Mouse (Mus musculus) layer of hippocampus, postnatal 10 days (tissue): ENCODE measurements around the gene Trim28. TPM values are rescaled to one million over a fixed set of nuclear protein-coding genes. Genes with fewer than 3 reads are reported as not detected.
A peak's percentile ranks its signal among the peaks of the same experiment; 100 is the strongest.

Experiments
- DNase-seq, 2 experiments: peaks; one replicate each; pipeline ENCODE4 v3.0.0; 2021; ENCODE audit warnings: low spot score in 2 of 2
- total RNA-seq, 2 experiments: library from RNA; stranded (reverse); gene quantifications; 2 replicates each; pipeline ENCODE4 v1.2.3; 2021

Trim28 gene
- total RNA-seq, 2 experiments from 2014 or later: 279 to 301 TPM

DNA sequence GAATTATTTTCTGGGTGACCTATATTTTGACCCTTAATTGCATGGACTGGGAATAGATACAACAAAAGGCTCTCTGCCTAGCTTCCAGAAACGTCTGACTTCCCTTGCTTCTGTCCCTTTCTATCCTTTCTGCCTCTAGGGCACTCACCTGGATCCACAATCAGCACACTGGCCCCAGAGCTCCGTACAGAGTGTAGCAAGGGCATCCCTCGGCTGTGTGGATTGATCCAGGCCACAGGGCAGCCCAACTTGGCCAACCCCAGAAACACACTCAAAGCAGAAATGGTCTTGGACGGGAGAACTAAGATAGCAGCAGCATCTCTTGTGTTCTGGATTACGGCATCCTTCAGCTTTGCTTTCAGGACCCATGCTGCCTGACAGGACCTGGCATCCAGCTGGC is 1.7 kb upstream of the Trim28 start:
- DNase-seq: no peak

DNA sequence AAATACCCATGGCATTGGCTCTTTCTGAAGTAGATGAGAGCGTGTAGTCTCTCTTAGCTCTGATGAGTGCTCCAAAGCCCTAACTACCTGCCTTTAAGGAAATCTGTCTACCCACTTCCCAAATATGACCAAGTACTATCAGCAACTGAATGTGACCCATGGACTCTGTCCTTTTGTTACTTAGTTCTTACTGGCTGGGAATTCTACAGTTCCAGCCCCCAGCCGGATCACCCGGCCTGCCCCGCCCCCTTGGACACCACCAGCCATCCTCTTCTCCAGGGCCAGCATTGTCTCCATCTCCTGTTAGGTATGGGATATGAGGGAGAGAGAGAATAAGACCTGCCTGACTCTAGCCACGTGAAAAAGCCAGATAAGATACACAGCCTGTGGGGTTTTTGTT is 861 bp upstream of the Trim28 start, which contains the start of gene Slc27a5:
Gene Slc27a5 (minus strand): TSS at position 140 of the 400 bp plus-strand sequence.
- no peak for DNase-seq

DNA sequence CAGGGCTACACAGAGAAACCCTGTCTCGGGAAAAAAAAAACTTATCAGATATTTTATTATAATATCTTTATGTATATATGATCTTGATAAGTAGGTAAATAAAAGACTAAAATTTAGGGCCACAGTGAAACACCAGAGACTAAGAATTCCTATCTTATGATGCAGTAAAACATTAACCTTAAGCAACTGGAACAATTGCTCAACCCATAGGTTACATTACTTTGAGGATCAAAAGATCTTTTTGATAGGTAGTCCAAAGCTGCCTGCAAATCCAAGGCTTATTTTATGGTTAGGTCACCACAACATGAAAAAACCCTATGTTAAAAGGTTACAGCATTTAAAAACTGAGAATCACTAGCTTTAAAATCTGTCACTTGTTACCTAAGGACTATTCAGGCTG is 2.7 kb downstream of the Trim28 start:
- no peak for DNase-seq

DNA sequence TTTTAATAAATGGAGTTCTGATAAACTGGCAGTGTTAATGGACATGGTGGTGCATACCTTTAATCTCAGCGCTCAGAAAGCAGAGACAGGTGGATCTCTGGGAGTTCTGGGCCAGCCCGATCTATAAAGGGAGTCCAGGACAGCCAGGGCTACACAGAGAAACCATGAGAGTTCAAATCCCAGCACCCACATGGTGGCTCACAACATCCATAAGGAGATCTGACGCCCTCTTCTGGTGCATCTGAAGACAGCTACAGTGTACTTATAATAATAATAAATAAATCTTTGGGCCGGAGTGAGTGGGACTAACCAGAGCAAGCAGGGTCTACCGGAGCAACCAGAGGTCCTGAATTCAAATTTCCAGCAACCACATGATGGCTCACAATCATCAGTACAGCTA is 4.5 kb downstream of the Trim28 start:
- DNase-seq: no peak

DNA sequence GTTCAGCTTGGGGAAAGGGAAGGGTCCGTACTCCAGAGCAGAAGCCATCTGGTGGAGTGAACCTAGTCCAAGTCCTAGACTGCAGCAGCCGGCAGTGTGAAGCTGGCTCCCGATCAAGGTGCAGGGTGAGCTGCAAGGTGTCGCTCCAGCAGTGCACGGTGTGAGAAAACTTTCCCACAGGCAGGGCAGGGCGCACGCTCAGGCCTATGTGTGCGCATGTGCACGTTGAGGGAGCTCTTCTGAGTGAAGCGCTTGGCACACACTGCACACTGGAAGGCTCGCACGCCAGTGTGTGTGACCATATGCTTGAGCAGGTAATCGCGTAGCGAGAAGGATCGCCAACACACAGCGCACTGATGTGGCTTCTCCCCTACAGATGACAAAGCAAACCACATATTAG is 7.1 kb downstream of the Trim28 start:
- no peak for DNase-seq

DNA sequence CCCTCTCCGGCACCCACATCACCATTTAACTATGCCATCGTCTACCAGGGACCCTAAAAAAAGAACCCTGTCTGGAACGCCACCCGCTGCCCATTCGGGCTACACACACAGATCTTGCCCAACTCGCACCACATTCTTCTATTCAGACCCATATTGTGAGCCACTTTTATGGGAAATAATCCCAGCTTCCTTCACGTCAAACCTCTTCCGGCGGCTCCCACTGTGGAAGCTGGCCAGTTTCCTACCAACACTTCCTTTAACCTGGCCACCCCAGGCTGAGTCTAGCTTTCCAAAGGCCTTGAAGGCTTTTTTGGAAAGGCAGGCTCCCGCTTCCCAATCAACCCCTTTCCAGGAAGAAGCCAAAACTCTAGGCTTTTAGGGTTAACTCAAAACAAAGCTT is 7.6 kb downstream of the Trim28 start:
- DNase-seq: no peak

DNA sequence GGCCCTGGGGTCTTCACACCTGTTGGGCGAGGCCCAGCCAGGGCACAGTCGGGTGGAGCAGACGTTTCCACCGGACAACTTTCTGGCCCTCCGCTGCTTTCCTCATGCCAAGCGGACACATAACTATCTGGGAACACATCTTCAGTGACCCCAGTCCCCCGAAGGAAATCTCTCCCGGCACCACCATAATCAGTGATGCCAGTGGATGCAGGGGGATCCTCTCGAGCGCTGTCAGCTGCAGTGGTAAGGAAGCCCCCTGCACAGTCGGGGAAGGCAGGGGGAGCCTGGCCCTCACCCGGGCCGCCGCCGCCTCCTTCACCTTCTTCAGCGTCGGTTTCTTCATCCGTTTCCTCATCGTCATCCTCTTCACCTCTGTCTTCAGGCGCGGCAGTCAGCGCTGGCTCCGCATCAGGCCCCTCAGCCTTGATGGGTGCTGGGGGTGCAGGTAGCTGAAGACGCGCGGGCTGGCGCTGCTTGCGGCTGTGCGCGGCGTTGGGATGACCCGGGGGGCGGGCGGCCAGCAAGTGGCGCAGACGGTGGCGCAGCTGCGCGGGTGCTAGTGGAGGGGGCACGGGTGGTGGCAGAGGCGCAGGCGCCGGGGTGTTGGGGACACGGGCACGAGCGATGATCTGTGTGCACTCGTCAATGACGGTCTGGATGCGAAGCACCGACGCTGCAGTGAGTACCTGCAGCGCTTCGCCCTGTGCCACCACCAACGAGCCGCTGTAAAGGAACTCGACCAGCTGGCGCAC is 8.6 kb downstream of the Trim28 start:
- peak; percentile 10 to 39 for DNase-seq

DNA sequence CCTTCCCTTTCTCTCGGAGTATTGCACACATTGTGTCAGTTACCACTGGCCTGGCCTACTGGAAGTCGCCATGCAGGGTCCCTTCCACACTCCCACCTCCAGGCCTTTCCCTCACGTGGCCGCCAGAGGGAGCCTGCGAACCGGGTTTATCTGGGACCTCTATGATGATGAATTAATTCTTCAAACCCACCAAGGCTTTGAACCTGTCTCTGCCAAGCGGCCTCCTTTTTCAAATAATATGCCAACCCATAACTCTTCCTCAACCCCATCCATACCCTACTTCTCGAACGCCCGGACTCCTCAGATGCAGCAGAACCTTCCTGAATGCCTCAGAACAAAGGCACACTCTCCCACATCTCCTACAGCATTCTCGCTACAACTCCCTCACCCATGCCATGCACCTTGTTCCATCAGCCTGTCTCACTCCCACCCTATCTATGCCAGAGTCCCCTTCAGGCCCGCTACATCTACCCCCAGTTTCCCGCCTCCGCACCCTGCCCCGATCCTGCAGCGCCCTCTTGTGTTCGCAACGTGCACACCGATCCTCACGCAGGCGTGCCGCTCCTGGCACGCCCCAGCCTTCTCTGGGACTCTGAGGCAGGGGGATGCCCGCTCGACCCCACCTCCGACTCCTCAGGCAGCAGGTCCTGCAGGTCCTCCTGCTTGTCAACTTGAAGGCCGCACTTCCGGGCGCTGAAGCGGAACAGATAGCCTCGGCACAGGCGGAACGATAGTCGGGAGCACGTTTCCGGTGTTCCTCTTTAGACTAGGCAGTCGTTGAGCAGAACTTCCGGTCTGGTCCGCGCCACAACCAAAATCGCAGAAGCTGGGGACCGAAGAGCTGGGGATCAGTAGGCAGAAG is 10.5 kb downstream of the Trim28 start:
- peak; percentile 94 for DNase-seq

DNA sequence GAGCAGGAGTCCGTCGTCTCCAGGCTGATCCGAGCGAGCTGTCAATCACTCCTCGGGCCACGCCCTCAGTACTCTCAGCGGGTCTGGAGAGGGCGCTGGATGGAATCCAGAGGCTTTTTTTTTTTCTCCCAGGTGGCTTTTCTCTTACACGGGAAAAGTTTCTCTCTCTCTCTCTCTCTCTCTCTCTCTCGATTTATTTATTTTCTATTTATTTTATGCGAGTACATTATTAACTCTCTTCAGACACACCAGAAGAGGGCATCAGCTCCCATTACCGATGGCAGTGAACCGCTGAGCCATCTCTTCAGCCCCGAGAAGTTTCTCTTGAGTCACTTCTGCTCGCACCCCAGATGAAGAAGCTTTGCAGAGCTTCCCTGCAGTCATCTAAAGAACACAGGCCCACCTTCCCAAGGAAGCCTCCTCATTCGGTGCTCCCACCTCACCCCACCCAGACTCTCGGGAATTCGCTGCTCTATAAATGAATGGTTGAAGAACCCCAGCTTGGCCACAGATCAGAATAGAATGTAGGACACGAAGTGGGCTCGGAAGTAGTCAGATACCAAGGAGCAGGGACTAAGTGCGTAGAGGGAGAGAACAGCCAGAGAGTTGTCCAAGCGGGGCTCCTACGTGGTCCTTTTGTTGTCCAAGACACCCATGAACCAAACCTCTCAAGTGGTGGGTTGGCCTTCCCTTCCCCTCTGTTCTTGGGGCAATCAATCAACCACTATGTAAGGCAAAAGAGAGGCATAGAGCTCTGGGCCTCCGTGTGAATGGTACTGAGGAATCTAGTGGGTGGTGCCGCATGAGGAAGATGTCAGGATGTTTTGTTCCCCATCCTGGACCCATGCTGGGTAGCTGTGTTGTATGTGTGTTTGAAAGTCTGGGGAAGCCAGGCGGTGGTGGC is 11.3 kb downstream of the Trim28 start, which contains the start of gene Zbtb45:
Gene Zbtb45 (minus strand): TSS at position 30 of the 904 bp plus-strand sequence.
- peak in 1 of 2 experiments; percentile 8 for DNase-seq

DNA sequence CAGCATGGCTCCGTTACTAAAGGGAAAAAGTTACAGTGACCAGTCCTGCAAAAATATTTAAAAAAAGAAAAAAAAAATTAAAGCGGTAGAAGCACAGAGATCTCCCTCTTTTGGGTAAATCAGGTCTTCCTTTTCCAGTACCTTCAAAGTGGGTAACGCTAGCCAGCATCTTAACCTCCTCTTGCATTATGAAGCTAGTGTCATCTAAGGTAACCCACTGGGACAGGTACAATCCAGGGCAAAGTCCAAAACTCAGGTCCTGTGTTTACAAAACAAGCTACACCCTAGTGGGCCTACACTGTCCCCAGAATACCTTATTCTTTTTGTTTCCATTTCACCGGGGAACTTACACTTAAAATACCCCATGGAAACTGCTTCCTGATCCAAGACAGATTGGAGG is 14.8 kb downstream of the Trim28 start:
- DNase-seq: no peak

DNA sequence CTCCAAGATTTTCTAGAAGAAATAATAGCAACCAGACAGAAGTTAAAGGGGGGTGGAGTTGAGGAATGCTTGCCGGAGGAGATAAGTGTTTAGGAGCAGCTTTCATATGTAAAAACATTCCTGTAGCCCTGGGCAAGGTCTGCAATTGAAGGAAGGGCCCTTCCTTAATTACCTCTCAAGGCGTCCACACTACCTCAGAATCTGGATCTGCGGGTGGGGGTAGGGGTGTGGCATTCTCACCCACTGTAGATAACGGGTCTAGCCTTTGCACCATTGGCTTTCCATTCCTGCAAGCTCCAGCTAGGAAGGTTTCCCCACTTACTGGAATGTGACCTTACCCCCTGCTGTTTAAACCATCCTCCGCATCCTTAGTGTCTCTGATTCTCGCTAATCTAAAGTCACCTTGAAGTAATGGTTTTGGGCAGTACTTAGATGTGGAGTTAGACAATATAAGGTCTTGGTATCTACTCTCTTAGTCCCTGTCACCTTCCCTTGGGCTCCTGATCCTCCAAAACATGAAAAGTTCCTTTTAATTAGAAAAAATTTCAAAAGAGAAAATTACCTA is 15.4 kb downstream of the Trim28 start:
- DNase-seq: no peak

DNA sequence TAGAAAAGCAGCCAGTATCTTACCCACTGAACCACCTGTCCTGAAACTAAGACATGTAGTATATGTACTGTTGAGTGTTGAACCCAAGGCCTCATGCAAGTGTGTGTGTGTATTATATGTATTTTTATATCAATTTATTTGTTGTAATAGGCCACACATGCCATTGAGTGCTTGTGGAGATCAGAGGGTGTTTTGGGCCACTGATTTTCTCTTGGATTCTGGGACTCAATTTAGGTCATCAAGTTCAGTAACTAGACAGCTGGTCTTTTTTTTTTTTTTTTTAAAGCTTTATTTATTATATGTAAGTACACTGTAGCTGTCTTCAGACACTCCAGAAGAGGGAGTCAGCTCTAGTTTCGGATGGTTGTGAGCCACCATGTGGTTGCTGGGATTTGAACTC is 16.3 kb downstream of the Trim28 start:
- no peak for DNase-seq

DNA sequence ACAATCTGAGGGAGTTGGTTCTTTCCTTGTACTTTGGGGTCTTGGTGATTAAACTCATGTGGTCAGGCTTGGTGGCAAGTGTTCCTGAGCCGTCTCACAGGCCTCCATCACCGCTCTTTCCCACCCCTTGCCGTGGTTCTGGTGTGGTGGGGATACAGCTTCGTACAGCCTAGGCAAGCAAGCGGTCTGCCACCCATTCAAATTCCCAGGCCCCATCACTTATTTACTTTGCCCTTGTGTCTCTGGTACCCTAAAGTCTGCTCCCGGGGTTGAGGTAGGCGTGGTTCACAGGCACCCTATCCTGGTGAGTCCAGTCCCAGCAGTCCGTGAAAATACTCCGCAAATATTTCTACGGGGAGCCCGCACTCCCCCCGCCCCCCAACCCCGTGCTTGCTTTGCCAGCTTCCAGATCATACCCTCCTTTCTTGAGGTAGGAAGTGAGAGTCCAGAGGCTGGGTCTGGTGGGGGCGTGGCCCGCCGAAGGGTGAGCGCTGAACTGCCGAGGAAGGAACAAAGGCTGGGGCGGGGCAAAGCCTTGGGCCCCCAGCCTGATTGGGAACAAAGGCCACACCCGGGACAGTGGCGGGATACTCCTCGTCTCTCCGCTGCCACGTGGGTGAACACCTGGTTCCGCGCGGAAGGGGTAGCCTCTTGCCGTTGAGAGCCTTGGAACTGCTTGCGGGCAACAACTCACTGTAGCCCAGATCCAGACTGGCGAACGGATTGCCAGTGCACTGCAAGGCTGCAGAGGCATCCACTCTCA is 24.0 kb downstream of the Trim28 start:
- DNase-seq: peak; percentile 46 to 61

DNA sequence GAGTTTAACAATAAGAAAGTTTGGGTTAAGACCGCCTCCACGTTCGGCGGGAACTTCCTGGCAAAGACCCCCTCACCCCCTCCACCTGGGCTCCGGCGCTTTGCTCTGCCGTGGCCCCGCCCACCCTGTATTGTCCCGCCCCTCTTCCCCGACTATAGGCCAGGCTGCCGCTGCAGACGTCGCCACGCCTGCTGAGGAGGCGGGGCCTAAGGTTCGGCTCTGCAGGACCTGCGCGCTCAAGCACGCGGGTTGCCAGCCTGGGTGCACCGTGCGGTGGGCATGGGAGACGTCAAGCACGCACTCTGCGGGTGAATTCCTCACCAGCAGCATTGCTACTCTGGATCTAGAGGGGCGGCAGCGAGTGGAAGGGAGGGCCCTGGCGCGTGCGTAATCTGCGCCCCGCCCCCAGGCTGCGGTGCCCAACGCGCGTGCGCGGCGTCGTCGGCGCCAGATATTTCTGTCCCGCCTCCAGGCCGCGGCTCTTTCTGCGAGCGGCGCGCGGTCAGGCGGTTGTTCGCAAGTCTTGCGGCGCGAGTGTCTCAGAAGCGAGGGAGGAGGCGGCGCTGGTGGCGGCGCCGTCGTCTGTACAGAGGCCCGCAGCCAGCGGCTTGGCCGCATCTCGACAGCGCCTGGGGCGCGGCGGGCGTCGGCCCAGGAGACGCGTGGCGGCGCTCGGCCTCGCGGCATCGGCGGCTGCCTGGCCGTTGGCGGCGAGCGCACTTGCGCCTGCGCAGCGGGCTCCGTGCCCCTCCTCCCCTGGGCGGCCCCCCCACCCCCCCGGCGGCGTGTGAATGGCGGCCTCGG is 25.2 kb downstream of the Trim28 start:
- peak; percentile 97 to 98 for DNase-seq

DNA sequence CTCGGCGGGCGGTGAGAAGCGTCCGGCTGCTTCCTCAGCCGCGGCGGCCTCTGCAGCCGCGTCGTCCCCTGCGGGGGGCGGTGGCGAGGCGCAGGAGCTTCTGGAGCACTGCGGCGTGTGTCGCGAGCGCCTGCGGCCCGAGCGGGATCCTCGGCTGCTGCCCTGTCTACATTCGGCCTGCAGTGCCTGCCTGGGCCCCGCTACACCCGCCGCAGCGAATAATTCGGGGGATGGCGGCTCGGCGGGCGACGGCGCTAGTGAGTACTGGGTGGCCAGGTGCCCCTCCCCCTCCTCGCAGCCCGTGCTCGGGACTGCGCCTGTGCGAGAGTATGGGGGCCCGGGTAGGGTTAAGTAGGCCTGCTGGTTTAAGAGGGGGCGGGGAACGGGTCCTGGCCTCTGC is 25.9 kb downstream of the Trim28 start:
- DNase-seq: peak; percentile 89 to 93

DNA sequence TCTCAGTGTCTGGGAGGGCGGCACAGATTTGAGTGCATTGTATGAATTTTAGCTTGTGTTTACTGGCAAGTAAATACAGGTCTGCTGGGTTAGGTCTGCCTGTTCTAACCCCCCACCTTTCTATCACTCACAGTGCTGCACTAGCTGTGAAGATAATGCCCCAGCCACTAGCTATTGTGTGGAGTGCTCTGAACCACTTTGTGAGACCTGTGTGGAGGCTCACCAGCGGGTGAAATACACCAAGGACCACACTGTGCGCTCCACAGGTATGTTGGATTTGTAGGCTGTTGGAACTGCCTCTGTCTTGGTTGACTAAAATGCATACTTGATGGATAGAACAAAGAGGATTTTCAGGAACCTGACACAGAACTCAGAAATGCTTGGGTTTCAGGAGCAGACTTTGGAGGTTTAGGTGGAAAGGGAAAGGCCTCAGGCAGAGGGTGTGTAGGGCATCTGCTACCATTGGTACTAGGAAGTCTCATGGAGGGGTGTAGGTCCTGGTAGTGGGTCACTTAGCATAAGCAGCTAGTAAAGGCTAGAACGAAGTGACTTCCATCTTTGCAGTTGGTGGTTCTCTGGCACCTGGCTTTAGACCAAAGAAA is 26.7 kb downstream of the Trim28 start:
- no peak for DNase-seq

DNA sequence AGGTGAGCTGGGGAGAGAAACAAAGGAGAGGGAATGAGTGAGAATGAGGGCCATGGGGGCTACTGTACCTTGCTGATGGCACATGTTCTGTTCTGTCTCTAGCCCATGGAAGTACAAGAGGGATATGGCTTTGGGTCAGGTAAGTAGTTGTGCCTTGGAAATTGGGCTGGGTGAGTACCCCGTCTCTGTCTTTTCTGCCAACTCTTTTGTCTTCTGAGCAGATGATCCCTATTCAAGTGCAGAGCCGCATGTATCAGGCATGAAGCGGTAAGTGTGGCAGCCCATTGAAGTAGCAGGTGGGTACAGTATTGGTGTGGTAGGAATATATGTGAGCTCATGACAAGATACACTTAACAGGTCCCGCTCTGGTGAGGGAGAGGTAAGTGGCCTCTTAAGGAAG is 30.1 kb downstream of the Trim28 start:
- DNase-seq: no peak

DNA sequence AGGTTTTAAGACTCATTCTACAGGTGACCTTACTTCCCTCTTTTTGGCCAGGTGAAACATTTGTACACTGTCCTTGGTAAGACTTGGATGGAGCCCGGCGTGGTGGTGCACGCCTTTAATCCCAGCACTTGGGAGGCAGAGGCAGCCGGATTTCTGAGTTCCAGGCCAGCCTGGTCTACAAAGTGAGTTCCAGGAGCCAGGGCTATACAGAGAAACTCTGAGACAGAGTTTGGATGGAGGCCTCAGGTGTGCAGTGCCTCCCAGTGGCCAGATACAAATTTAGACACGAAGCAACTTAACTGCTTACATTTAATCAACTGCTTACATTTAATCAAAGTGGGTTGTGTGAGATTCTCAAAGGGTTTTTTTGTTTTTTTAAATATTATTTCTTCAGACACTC is 32.2 kb downstream of the Trim28 start:
- no peak for DNase-seq

DNA sequence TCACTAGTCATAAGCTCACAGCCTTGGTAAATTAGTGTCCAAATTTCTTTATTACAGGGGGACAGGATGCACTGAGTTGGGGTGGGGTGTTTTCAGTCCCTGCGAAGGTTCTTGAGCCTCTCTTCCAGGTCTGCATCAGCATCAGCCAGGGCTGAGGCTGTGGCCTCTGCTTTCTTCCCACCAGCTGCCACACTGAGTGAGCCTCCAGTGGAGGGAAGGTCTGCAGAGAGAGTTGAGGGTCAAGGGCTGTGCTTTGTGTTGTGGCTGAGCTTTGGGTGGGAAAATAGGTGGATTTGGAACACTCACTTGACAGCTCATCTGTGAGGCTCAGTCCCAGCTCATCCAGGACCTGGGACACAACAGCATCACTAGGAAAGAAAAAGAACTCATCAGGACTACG is 33.1 kb downstream of the Trim28 start:
- no peak for DNase-seq
